Mouse (Mus musculus) kidney, adult 2 months (tissue): Measurements from ENCODE around the gene Cap2. TPM values are rescaled to one million over a fixed set of nuclear protein-coding genes. Genes with fewer than 3 reads are reported as not detected.

Experiments
- DNase-seq: peaks from one replicate; pipeline ENCODE4 v3.0.0; 2021
- H3K27ac ChIP-seq: fragments of 200-500 bp; 2 replicates; pipeline ENCODE4 v1.5.1; 2012; ENCODE audit warnings: low read depth, low read length, control low read depth, inconsistent platforms; ENCODE audit not compliant: insufficient read depth
- H3K27me3 ChIP-seq: fragments of 200-500 bp; replicated peaks from 2 replicates; pipeline ENCODE4 v1.6.1; 2012; ENCODE audit warnings: mild to moderate bottlenecking, moderate library complexity, low read length, inconsistent platforms; ENCODE audit not compliant: control insufficient read depth, insufficient read depth
- H3K36me3 ChIP-seq: fragments of 200-500 bp; 2 replicates; pipeline ENCODE4 v1.6.1; 2012; ENCODE audit warnings: mild to moderate bottlenecking, moderate library complexity, low read length, inconsistent platforms; ENCODE audit not compliant: control insufficient read depth, insufficient read depth
- H3K4me1 ChIP-seq: fragments of 200-500 bp; 2 replicates; pipeline ENCODE4 v1.6.1; 2011; ENCODE audit warnings: low read length; ENCODE audit not compliant: control insufficient read depth, insufficient read depth
- H3K4me3 ChIP-seq: fragments of 200-500 bp; 2 replicates; pipeline ENCODE4 v1.5.1; 2011; ENCODE audit warnings: mild to moderate bottlenecking, low read depth, low read length, control low read depth; ENCODE audit not compliant: insufficient read depth
- CTCF ChIP-seq: fragments of 200-500 bp; conservative IDR thresholded peaks from 2 replicates; pipeline ENCODE4 v1.5.1; 2011; ENCODE audit warnings: low read depth, mild to moderate bottlenecking, control low read depth, low read length, moderate library complexity, mixed read lengths; ENCODE audit not compliant: insufficient read depth, insufficient read length
- POLR2A ChIP-seq: fragments of 200-500 bp; IDR thresholded peaks from one replicate; pipeline ENCODE4 v1.6.1; 2011; ENCODE audit warnings: low read depth, low read length, control low read depth
- WGBS: fragments of 180-500 bp; shearing (Covaris S2); methylation state at CpG from one replicate; pipeline ENCODE4 v1.1.7; 2018; 5-methylcytosine and 5-hydroxymethylcytosine counted together
- polyA plus RNA-seq: library from polyadenylated mRNA; depleted of rRNA; stranded (reverse); fragments of >200 nt; gene quantifications from 2 replicates; pipeline ENCODE4 v1.2.3, GENCODE M21; 2012

Gene Cap2
- polyA plus RNA-seq, 1 experiment, result 3.2 TPM

DNA sequence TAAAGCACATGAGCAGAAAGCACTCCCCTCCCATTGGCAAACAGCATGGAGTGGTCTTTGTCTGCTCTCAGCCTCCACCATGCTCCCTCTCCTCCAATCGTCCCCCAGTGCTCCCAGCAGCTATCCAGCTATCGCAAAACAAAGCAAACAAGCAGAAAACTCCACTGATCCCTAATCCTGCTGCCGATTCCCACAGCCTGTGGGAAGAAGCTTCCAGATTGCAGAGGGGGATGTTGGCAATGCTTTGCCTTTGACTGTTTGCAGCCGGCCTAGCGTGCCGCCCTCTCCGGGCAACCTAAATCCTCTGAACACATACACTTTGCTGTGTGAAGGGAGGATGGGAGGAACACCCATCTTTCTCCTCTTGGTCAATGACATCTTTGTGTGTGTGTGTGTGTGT, 83.2 kb downstream of the Cap2 start:
- no peak for TF ChIP-seq CTCF
- no peak for TF ChIP-seq POLR2A
- 85% methylated on average over 7 of the region's 7 CpGs for WGBS
- Histone ChIP-seq H3K4me3 (no peak overlapping the region), H3K36me3 (no peaks in the 10 kb centered on the region), H3K4me1 (no peaks in the 10 kb centered on the region), H3K27ac (no peak overlapping the region), H3K27me3 (no peaks in the 10 kb centered on the region)
- no peak for DNase-seq

DNA sequence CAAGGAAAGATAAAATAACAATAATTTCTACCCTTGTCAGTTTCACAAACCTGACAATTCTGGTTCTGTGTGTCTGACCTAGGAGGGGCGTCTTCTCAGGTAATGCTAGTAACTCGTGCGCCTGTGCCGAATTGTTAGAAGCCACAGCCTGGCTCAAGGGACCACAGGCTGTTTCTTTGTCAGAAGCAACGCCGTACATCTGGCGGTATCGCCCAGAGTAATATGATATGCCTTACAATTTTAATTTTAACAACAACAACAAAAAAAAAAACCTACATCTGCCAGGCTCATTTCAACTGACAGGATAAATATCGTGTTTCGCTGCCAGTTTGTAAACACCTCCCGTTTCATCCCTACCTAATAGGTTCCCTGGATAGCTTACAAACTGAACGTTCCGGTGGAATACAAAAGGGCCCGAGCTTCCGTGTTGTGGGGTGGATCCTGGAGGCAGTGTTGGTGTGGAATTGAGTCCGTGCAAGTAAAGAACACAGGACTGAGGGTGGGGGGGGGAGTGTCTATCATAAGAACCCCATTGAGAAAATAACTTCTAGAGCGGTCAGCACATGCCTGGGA, 86.2 kb downstream of the Cap2 start:
- H3K27ac ChIP-seq, result no peak overlapping the region
- no peak for TF ChIP-seq POLR2A

DNA sequence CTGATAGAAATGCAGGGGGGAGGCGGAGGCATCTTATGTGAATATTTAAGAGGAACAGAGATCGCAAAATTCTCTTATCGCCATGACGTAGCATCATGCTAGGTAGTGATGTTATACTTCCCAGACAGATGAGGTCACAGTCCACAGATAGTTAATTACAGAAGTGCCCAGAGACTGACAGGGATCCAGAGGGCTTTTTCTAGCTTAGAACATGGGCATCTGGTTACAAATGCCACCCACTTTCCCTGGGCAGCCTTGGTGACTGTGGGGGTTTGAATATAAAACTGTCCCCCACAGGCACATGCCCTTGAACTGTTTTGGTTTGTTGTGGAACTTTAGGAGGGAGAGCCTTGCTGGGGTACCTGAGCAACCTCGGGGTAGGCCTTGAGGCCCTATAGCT, 87.0 kb downstream of the Cap2 start:
- 84% methylated on average over 5 of the region's 5 CpGs for WGBS

More for the DNA sequence above, 86.2 kb downstream of the Cap2 start:
- no peak for DNase-seq
- no peak overlapping the region for H3K4me3 ChIP-seq
- H3K4me1 ChIP-seq, result no peaks in the 10 kb centered on the region
- H3K27me3 ChIP-seq, result no peaks in the 10 kb centered on the region
- H3K36me3 ChIP-seq, result no peaks in the 10 kb centered on the region
- 66% methylated on average over 17 of the region's 17 CpGs for WGBS

DNA sequence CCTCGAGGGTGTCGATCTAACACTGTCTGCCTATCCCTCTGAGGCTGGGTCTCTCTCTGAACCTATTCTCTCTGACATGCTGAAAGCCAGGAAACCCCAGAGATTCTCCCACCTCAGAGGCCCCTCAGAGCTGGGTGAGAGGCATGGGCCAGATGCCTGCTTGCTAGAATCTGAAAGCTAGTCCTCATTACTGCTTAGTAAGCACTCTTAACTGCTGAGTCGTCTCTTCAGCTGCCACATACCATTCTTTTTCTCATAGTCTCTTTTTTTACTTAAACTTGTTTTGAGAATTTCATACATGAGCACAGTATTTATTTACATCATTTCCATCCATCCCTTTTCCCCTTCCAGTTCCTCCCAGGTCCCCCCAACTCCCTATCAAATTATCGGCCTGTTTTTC, 89.2 kb downstream of the Cap2 start:
- Histone ChIP-seq H3K27ac (no peak overlapping the region), H3K4me3 (no peak overlapping the region), H3K4me1 (no peaks in the 10 kb centered on the region), H3K36me3 (no peaks in the 10 kb centered on the region), H3K27me3 (no peaks in the 10 kb centered on the region)
- no peak for DNase-seq
- no peak for TF ChIP-seq POLR2A
- TF ChIP-seq CTCF, result no peak
- WGBS, result 84% methylated on average over 4 of the region's 4 CpGs

More for the DNA sequence above, 87.0 kb downstream of the Cap2 start:
- DNase-seq, result no peak
- TF ChIP-seq POLR2A (no peak), CTCF (no peak)
- no peak overlapping the region for H3K27ac ChIP-seq
- H3K4me3 ChIP-seq, result no peak overlapping the region
- no peaks in the 10 kb centered on the region for H3K27me3 ChIP-seq
- H3K4me1 ChIP-seq, result no peaks in the 10 kb centered on the region
- H3K36me3 ChIP-seq, result no peaks in the 10 kb centered on the region

DNA sequence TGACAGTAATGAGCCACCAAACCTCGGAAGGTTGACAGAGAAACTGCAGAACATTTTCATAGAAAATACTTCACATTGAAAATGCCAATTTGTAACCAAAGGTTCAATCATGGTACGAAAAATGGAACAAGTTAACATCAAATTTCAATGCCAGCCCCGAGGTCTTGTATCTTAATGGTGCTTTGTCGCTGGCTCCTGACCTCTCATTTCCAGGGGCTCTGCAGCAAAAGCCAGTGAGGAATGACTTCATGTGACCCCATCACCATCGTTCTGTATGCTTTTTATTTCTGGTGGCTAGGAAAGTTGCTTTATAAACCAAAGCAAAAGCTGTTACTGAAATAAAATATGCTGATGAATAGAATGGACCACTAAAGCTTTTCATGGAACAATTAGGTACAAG, 99.0 kb downstream of the Cap2 start:
- no peak for DNase-seq
- Histone ChIP-seq H3K36me3 (no peaks in the 10 kb centered on the region), H3K4me1 (no peaks in the 10 kb centered on the region), H3K4me3 (no peak overlapping the region), H3K27me3 (no peaks in the 10 kb centered on the region), H3K27ac (no peak overlapping the region)
- WGBS, result 82% methylated on average over 5 of the region's 5 CpGs
- TF ChIP-seq POLR2A (no peak), CTCF (no peak)

DNA sequence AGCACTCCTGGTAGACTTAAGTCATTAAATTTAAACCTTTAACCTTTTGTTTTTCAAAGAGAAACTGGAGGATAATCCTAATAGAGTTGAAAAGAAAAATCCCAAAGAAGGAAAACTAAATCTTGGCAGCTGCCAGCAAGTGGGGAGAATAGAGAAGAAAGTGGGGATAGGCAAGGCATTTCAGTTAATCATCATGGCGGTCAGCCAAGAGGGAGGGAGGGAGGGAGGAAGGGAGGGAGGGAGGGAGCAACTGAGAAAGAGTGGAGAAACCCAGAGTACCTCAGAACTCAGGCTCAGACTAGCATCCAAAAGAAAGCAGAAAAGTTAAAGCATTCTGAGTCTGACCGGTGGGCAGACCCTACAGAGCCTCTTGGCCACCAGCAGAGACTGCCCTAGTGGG, 99.7 kb downstream of the Cap2 start:
- 87% methylated on average over 2 of the region's 2 CpGs for WGBS
- Histone ChIP-seq H3K27ac (no peak overlapping the region), H3K4me3 (no peak overlapping the region), H3K27me3 (no peaks in the 10 kb centered on the region), H3K36me3 (no peaks in the 10 kb centered on the region), H3K4me1 (no peaks in the 10 kb centered on the region)
- TF ChIP-seq POLR2A (no peak), CTCF (no peak)
- no peak for DNase-seq

DNA sequence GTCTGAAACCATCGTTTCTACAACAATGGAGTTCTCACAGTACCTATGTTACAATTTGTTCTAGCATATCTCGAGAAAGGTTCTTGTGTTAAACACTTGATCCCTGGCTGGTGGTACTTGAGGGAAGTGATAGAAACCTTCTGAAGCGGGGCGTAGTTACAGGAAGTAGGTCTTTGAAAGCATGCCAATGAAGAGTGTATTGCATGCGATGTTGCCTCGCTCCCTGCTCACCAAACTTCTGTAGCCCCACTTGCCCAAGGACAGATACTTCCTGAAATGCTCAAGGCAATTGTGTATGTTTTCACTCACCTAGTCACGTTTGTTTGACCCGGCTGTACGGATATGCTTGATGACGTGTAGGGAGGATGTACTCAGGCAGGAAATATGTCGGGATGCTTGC, 101.0 kb downstream of the Cap2 start:
- Histone ChIP-seq H3K36me3 (no peaks in the 10 kb centered on the region), H3K27ac (no peak overlapping the region), H3K4me3 (no peak overlapping the region), H3K4me1 (no peaks in the 10 kb centered on the region), H3K27me3 (no peaks in the 10 kb centered on the region)
- TF ChIP-seq POLR2A (no peak), CTCF (no peak)
- DNase-seq, result no peak
- 77% methylated on average over 11 of the region's 11 CpGs for WGBS

DNA sequence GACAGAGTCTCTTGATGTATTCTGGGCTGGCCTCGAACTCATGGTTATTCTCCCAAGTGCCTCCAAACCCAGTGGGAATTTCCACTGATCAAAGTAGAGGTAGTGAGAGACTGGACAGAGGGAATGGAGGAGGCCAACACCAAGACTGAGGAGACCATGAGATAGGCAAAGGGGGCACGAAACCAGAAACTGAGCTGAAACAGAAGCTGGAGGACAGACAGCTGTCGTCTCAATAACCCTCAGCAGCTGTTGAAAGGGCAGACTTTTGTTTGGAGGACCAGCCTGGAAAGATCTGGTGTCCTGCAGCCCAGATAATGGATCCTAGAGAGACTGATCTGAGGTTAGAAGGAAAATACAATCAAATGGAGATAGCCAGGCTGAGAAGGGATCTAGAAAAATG, 109.4 kb downstream of the Cap2 start:
- H3K4me1 ChIP-seq, result no peaks in the 10 kb centered on the region

More for the DNA sequence above, 109.4 kb downstream of the Cap2 start:
- Histone ChIP-seq H3K36me3 (no peaks in the 10 kb centered on the region), H3K27me3 (no peaks in the 10 kb centered on the region), H3K27ac (no peak overlapping the region), H3K4me3 (no peak overlapping the region)
- TF ChIP-seq POLR2A (no peak), CTCF (no peak)
- WGBS, result 68% methylated on average over 3 of the region's 3 CpGs
- DNase-seq, result no peak
